Mouse (Mus musculus): ENCODE measurements around the gene Mrpl4. TPM values are rescaled to one million over a fixed set of nuclear protein-coding genes. Genes with fewer than 3 reads are reported as not detected.
A peak's percentile ranks its signal among the peaks of the same experiment; 100 is the strongest.

The Mrpl4 gene
- total and polyA plus RNA-seq, 3 experiments = 42.1 to 103 (median 94.8) TPM

DNA sequence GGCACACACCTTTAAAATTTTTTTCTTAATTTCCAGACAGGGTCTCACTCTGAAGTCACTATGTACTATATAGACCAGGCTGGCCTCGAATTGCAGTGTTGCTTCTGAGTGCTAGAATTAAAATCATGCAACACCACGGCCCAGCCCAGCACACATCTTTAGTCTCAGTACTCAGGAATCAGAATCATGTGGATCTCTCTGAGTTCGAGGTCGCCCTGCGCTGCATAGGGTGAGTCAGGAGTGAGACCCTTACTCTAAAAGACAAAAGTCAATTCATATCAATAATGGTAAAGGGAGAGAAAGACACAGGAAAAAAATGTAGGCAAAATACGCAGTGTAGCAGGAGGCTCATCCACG, 290 bp upstream of the Mrpl4 start:
- DNase-seq (ENCODE audit: extremely low read depth) = no peak
- in situ Hi-C loops (cut with MboI; ENCODE audit: low pct_ligation_motif_present, low pct_unique_long_range_greater_than_20kb, low sequenced_read_pairs) (loop anchor here (5.0 kb wide), 2 partner anchors 55 to 100 kb away; no protein-coding TSS in a partner anchor), dilution Hi-C loops (cut with MboI; ENCODE audit: extremely low pct_ligation_motif_present, extremely low pct_unique_long_range_greater_than_20kb, low sequenced_read_pairs) (no loop called here)
- H3K9me3 ChIP-seq (replicated peaks; ENCODE audit: low read length) = no peaks in the 10 kb centered on the region
- peaks cover 11% of the 10 kb centered on the region for H3K79me2 ChIP-seq (replicated peaks; ENCODE audit: control insufficient read depth, extremely low read depth, insufficient read depth, poor library complexity, severe bottlenecking)
- H3K9ac ChIP-seq (ENCODE audit: insufficient read depth, low read depth) = peak overlapping the region; percentile 85
- H3K4me3 ChIP-seq (replicated peaks in 1 of 3; ENCODE audit: low read depth in 2 of 3, low read length in 2 of 3, poor library complexity in 1 of 3) = peak overlapping the region; percentile 69 to 93 (median 85)
- peaks cover 24 to 29% of the 10 kb centered on the region in 2 experiments for H3K36me3 ChIP-seq (replicated peaks in 1 of 2; ENCODE audit: control insufficient read depth in 1 of 2, insufficient read depth in 1 of 2, low read length in 1 of 2)
- H3K27ac ChIP-seq (ENCODE audit: insufficient read depth, low read depth) = no peak overlapping the region
- H3K4me1 ChIP-seq (ENCODE audit: control insufficient read depth in 1 of 2, insufficient read depth in 2 of 2) = peaks cover 2 to 24% of the 10 kb centered on the region in 2 experiments; a peak in 3 of 4 replicates
- H3K27me3 ChIP-seq (replicated peaks) = no peaks in the 10 kb centered on the region
- H3K4me2 ChIP-seq (ENCODE audit: insufficient read depth, low read depth, poor library complexity, severe bottlenecking) = peak overlapping the region; percentile 85
- no peak for TF ChIP-seq PAX5 (IDR thresholded peaks at IDR 0.05; ENCODE audit: low read length)
- no peak for TF ChIP-seq ZC3H11A (IDR thresholded peaks at IDR 0.05; ENCODE audit: low read depth, low read length)
- TF ChIP-seq MYC (IDR thresholded peaks at IDR 0.05; ENCODE audit: low read depth, low read length) = no peak
- no peak for TF ChIP-seq EP300 (IDR thresholded peaks at IDR 0.05; ENCODE audit: low read length)
- TF ChIP-seq RAD21 (IDR thresholded peaks at IDR 0.05; ENCODE audit: low read depth, low read length) = no peak
- no peak for TF ChIP-seq JUN (IDR thresholded peaks at IDR 0.05; ENCODE audit: insufficient read depth, low read depth, low read length)
- TF ChIP-seq POLR2AphosphoS2 (IDR thresholded peaks at IDR 0.05; ENCODE audit: low read depth, low read length) = no peak
- no peak for TF ChIP-seq IRF4 (IDR thresholded peaks at IDR 0.05; ENCODE audit: low read depth, low read length)
- TF ChIP-seq ETS1 (conservative IDR thresholded peaks at IDR 0.05; ENCODE audit: low read depth, low read length) = no peak
- no peak for TF ChIP-seq SMC3 (IDR thresholded peaks at IDR 0.05; ENCODE audit: low read depth, low read length)
- no peak for TF ChIP-seq NELFE (IDR thresholded peaks at IDR 0.05; ENCODE audit: low read depth, low read length)
- no peak for TF ChIP-seq ZKSCAN1 (IDR thresholded peaks at IDR 0.05; ENCODE audit: borderline replicate concordance, low read depth, low read length)
- TF ChIP-seq CTCF (conservative IDR thresholded peaks at IDR 0.05 in 1 of 2, IDR thresholded peaks at IDR 0.05 in 1 of 2; ENCODE audit: low read depth in 2 of 2, low read length in 2 of 2) = no peak
- TF ChIP-seq ZNF384 (IDR thresholded peaks at IDR 0.05; ENCODE audit: low read depth, low read length) = no peak
- no peak for TF ChIP-seq ELF1 (IDR thresholded peaks at IDR 0.05; ENCODE audit: low read depth, low read length)

GRCm38 (mm10) chr9:21007313-21007952, 4.9 kb downstream of the Mrpl4 start:
- no peak for DNase-seq (ENCODE audit: extremely low read depth)
- Histone ChIP-seq H3K9ac (ENCODE audit: insufficient read depth, low read depth) (no peak overlapping the region), H3K79me2 (replicated peaks; ENCODE audit: control insufficient read depth, extremely low read depth, insufficient read depth, poor library complexity, severe bottlenecking) (peaks cover 11% of the 10 kb centered on the region), H3K27me3 (replicated peaks) (no peaks in the 10 kb centered on the region), H3K4me3 (replicated peaks in 1 of 3; ENCODE audit: low read depth in 2 of 3, low read length in 2 of 3, poor library complexity in 1 of 3) (no peak overlapping the region), H3K27ac (ENCODE audit: insufficient read depth, low read depth) (no peak overlapping the region), H3K4me1 (ENCODE audit: control insufficient read depth in 1 of 2, insufficient read depth in 2 of 2) (peaks cover 2 to 10% of the 10 kb centered on the region in 2 experiments; a peak in 3 of 4 replicates), H3K9me3 (replicated peaks; ENCODE audit: low read length) (no peaks in the 10 kb centered on the region), H3K4me2 (ENCODE audit: insufficient read depth, low read depth, poor library complexity, severe bottlenecking) (no peak overlapping the region), H3K36me3 (replicated peaks in 1 of 2; ENCODE audit: control insufficient read depth in 1 of 2, insufficient read depth in 1 of 2, low read length in 1 of 2) (peaks cover 42 to 49% of the 10 kb centered on the region in 2 experiments)
- TF ChIP-seq JUN (IDR thresholded peaks at IDR 0.05; ENCODE audit: insufficient read depth, low read depth, low read length) (no peak), HCFC1 (IDR thresholded peaks at IDR 0.05; ENCODE audit: low read depth, low read length) (no peak), USF2 (conservative IDR thresholded peaks at IDR 0.05; ENCODE audit: low read depth, low read length) (no peak), TBP (conservative IDR thresholded peaks at IDR 0.05; ENCODE audit: low read depth, low read length) (no peak), POLR2A (IDR thresholded peaks at IDR 0.05; ENCODE audit: low read depth, low read length) (no peak), IRF4 (IDR thresholded peaks at IDR 0.05; ENCODE audit: low read depth, low read length) (no peak), MEF2A (IDR thresholded peaks at IDR 0.05; ENCODE audit: borderline replicate concordance, low read depth, low read length) (no peak), MAX (IDR thresholded peaks at IDR 0.05; ENCODE audit: low read length) (no peak), SIN3A (IDR thresholded peaks at IDR 0.05; ENCODE audit: low read length) (no peak), BHLHE40 (IDR thresholded peaks at IDR 0.05; ENCODE audit: low read depth, low read length) (no peak), E2F4 (IDR thresholded peaks at IDR 0.05; ENCODE audit: insufficient replicate concordance, low read depth, low read length) (no peak), GABPA (IDR thresholded peaks at IDR 0.05; ENCODE audit: insufficient replicate concordance, low read depth, low read length) (no peak)
- in situ Hi-C loops (cut with MboI; ENCODE audit: low pct_ligation_motif_present, low pct_unique_long_range_greater_than_20kb, low sequenced_read_pairs) = no loop called here
- dilution Hi-C loops (cut with MboI; ENCODE audit: extremely low pct_ligation_motif_present, extremely low pct_unique_long_range_greater_than_20kb, low sequenced_read_pairs) = no loop called here
